Mouse (Mus musculus) spleen, postnatal 36 days (tissue): Measurements from ENCODE around the gene Il1rn.

Experiments
- DNase-seq, 2 experiments: peaks; one replicate each; pipeline ENCODE4 v3.0.0; 2022; ENCODE audit warnings: low spot score in 2 of 2, mixed read lengths in 1 of 2

Il1rn gene

GRCm38 (mm10) chr2:24336545-24336944, at the start of gene Il1rn:
Gene Il1rn (plus strand): TSS chr2:24336853.
- no peak for DNase-seq

- DNase-seq: no peak
These were observed 45.8 kb upstream of the Il1rn start, which contains the start of gene Il1f10 for GRCm38 (mm10) chr2:24290896-24291295. Gene Il1f10 (plus strand): TSS chr2:24291196.

GRCm38 (mm10) chr2:24294616-24295015, 42.0 kb upstream of the Il1rn start:
- no peak for DNase-seq

GRCm38 (mm10) chr2:24296837-24297236, 39.8 kb upstream of the Il1rn start:
- DNase-seq: peak in 1 of 2 experiments; percentile 43

- peak; percentile 81 to 84 for DNase-seq
These were observed 25.2 kb upstream of the Il1rn start for GRCm38 (mm10) chr2:24311302-24312001.

GRCm38 (mm10) chr2:24316919-24317318, 19.7 kb upstream of the Il1rn start:
- DNase-seq: no peak

- no peak for DNase-seq
These were observed 18.6 kb upstream of the Il1rn start for GRCm38 (mm10) chr2:24317919-24318598.

GRCm38 (mm10) chr2:24335333-24335732, 1.3 kb upstream of the Il1rn start:
- DNase-seq: peak; percentile 2 to 11

GRCm38 (mm10) chr2:24341395-24341885, 4.8 kb downstream of the Il1rn start:
- no peak for DNase-seq

GRCm38 (mm10) chr2:24344619-24345018, 8.0 kb downstream of the Il1rn start:
- DNase-seq: no peak

- peak in 1 of 2 experiments; percentile 20 for DNase-seq
These were observed 8.4 kb downstream of the Il1rn start for GRCm38 (mm10) chr2:24345056-24345455.

- no peak for DNase-seq
These were observed 11.3 kb downstream of the Il1rn start for GRCm38 (mm10) chr2:24347926-24348325.

GRCm38 (mm10) chr2:24351159-24351558, 14.5 kb downstream of the Il1rn start:
- no peak for DNase-seq

GRCm38 (mm10) chr2:24353042-24353441, 16.4 kb downstream of the Il1rn start:
- no peak for DNase-seq

- DNase-seq: peak in 1 of 2 experiments; percentile 37
These were observed 21.0 kb downstream of the Il1rn start for GRCm38 (mm10) chr2:24357642-24358041.

GRCm38 (mm10) chr2:24359347-24359746, 22.7 kb downstream of the Il1rn start:
- no peak for DNase-seq

GRCm38 (mm10) chr2:24363818-24364217, 27.2 kb downstream of the Il1rn start:
- DNase-seq: no peak

- DNase-seq: no peak
These were observed 29.7 kb downstream of the Il1rn start for GRCm38 (mm10) chr2:24366214-24366975.

- peak; percentile 72 to 74 for DNase-seq
These were observed 30.6 kb downstream of the Il1rn start, which contains the start of gene Psd4 for GRCm38 (mm10) chr2:24367030-24367894. Gene Psd4 (plus strand): TSS chr2:24367580.

GRCm38 (mm10) chr2:24367895-24368261, 31.2 kb downstream of the Il1rn start:
- no peak for DNase-seq
